Mouse (Mus musculus) lung, adult 10 weeks (tissue): Measurements from ENCODE around the gene Rps15. TPM values are rescaled to one million over a fixed set of nuclear protein-coding genes. Genes with fewer than 3 reads are reported as not detected.

Experiments used
- polyA plus RNA-seq: library from polyadenylated mRNA; stranded (reverse); fragments of 350-450 nt; fragmentation: Illumina TruSeq; extraction: RNeasy Lipid Tissue Mini Kit (QIAGEN cat#74804); gene quantifications from one replicate; pipeline ENCODE4 v1.2.3, GENCODE M21; 2014; ENCODE audit warnings: low read depth, low replicate concordance; ENCODE audit not compliant: insufficient read depth

The Rps15 gene
- polyA plus RNA-seq = 3,529 TPM

GRCm38 (mm10) chr10:80292251-80293146 is at the start of gene Rps15:
Gene Rps15, plus strand, starts transcription at chr10:80292453.

GRCm38 (mm10) chr10:80248971-80249640 is 43.1 kb upstream of the Rps15 start, which contains the start of gene Ndufs7:
Gene Ndufs7, plus strand, starts transcription at chr10:80249121.

GRCm38 (mm10) chr10:80260642-80261584 is 31.3 kb upstream of the Rps15 start, which contains the start of the genes Gamt and Dazap1:
Gene Gamt, minus strand, starts transcription at chr10:80261012.
Gene Dazap1, plus strand, starts transcription at chr10:80261486.

DNA sequence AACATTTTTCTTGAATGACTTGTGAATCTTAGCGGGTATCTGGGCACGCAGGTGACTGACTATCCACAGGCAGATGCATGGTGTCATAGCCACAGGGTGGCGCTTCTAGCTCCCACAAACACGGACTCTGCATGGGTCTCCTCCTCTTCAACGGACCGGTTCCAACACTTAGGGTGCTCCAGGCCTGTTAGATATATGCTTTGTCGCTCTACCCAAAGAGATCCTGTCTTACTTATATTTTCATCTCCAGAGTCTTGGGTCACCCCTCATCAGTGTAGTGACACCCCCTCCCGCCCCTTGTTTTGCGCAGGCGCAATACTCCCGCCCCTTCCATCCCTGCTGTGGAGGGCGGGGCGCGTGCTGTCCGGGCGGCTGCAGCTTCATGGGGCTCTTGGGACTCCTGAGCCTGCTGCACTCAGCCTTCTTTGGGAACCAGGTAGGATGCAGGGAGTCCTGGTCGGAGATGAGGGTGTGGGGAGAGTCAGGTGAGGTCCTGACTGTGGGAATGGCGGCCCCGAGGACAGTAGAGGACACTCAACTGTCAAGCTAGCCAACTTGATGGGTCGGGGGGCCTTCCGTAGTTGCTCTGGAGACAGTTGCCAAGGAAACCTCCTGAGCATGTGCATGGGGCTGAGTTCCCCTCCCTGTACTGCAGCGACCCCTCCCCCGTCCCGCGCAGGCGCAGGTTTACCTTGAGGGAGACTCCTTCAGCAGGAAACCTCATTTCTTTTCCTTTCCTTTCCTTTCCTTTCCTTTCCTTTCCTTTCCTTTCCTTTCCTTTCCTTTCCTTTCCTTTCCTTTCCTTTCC is 3.6 kb downstream of the Rps15 start, which contains the start of gene Apc2:
Gene Apc2, plus strand, starts transcription at position 360 of the 808 bp plus-strand sequence.

GRCm38 (mm10) chr10:80320340-80320760 is 28.1 kb downstream of the Rps15 start, which contains the start of gene 2310011J03Rik:
Gene 2310011J03Rik, minus strand, starts transcription at chr10:80320537.

GRCm38 (mm10) chr10:80329273-80330081 is 37.2 kb downstream of the Rps15 start, which contains the start of the genes Pcsk4 and Reep6:
Gene Pcsk4, minus strand, starts transcription at chr10:80329498.
Gene Reep6, plus strand, starts transcription at chr10:80329953.

Other genes starting within 250 kb of the Rps15 start
- 1,013 TPM for gene Gpx4, start 245.3 kb upstream of the Rps15 start, polyA plus RNA-seq
- gene Sbno2, start 186.9 kb upstream of the Rps15 start, polyA plus RNA-seq = 13.9 TPM
- gene Stk11, start 176.7 kb upstream of the Rps15 start, polyA plus RNA-seq = 98.1 TPM
- 267 TPM for gene Atp5d, start 153.8 kb upstream of the Rps15 start, polyA plus RNA-seq
- gene Cbarp, start 151.6 kb upstream of the Rps15 start, polyA plus RNA-seq = 6.8 TPM
- gene Midn, start 144.2 kb upstream of the Rps15 start, polyA plus RNA-seq = 24.9 TPM
- gene Cirbp, start 126.5 kb upstream of the Rps15 start, polyA plus RNA-seq = 84.5 TPM
- 27.6 TPM for gene 1600002K03Rik, start 119.5 kb upstream of the Rps15 start, polyA plus RNA-seq
- 1.1 TPM for gene Efna2, start 113.0 kb upstream of the Rps15 start, polyA plus RNA-seq
- 23.2 TPM for gene Mum1, start 66.0 kb upstream of the Rps15 start, polyA plus RNA-seq
- gene Ndufs7, start 43.3 kb upstream of the Rps15 start, polyA plus RNA-seq = 159 TPM
- 15.2 TPM for gene Gamt, start 31.4 kb upstream of the Rps15 start, polyA plus RNA-seq
- 33.6 TPM for gene Dazap1, start 31.0 kb upstream of the Rps15 start, polyA plus RNA-seq
- gene Apc2, start 3.5 kb downstream of the Rps15 start, polyA plus RNA-seq = 0.46 TPM
- 50.0 TPM for gene 2310011J03Rik, start 28.1 kb downstream of the Rps15 start, polyA plus RNA-seq
- gene Pcsk4, start 37.0 kb downstream of the Rps15 start, polyA plus RNA-seq = 2.0 TPM
- 12.2 TPM for gene Reep6, start 37.5 kb downstream of the Rps15 start, polyA plus RNA-seq
- 21.3 TPM for gene Adamtsl5, start 56.0 kb downstream of the Rps15 start, polyA plus RNA-seq
- 1.6 TPM for gene Plk5, start 64.0 kb downstream of the Rps15 start, polyA plus RNA-seq
- gene Mex3d, start 95.2 kb downstream of the Rps15 start, polyA plus RNA-seq = 6.8 TPM
- 93.3 TPM for gene Mbd3, start 107.1 kb downstream of the Rps15 start, polyA plus RNA-seq
- gene Uqcr11, start 114.4 kb downstream of the Rps15 start, polyA plus RNA-seq = 589 TPM
- 25.1 TPM for gene Tcf3, start 141.2 kb downstream of the Rps15 start, polyA plus RNA-seq
- not detected for gene Onecut3, start 202.4 kb downstream of the Rps15 start, polyA plus RNA-seq
- not detected for gene Atp8b3, start 246.7 kb downstream of the Rps15 start, polyA plus RNA-seq